Mouse (Mus musculus) kidney, adult 9 months (tissue): ENCODE measurements at regions not wholly inside any gene's neighbourhood (a gene's known extent, or its start where the extent isn't known, plus 50 kb on each side); places are given as distances from the start of the nearest gene placed in this dataset.
"Not testable (repeated sequence)": the region's sequence is repeated elsewhere in the genome, so short reads cannot be mapped to it uniquely, and the experiment has no call there.

Experiments used
- DNase-seq: peaks from one replicate; pipeline ENCODE4 v3.0.0; 2022

DNA sequence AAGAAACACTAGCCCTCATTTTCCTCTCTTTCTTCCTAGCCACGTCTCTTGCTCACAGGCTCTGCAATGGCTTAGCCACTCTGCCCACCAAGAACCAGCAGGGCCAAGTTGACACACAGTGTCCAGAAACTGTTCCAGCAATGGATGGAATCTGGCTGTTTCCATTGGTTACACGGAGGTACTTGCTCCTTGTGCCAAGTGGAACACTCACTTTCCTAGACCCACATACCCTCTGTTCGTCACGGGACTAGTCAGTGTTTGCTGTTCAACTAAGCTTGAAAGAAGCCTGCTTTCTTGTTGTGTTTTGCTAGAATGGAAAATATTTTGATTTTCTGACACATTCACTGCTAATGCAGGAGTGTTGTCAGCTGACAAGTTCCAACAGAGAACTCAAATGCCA, 575.7 kb upstream of the Gulo start:
- no peak for DNase-seq

DNA sequence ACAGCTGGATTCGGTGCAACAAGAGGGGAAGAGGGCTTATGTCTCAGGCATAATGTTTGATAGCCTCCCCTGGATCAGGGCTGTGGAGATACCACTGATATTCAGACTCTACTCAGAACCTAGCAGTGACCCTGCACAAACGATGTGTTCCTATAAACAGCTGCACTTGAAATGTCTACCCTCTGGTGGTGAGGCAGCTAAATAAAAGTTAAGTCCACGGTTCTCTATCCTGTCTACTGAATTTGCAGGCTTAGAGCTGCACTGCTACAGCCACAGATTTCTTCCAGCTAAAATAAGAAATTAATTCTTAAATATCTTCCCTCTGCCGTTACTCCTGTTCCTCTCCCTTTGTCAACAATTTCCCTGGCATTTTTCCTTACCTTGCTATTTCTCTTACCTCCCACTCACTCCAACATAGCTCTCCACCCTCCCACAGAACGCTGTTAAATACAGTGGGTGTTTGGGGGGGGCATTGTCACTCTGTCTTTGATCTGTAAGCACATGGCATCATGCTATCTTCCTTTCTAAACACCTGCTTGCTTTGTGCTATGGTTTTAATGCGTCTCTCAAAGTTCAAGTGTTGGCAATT, 571.0 kb upstream of the Gulo start:
- DNase-seq = no peak

DNA sequence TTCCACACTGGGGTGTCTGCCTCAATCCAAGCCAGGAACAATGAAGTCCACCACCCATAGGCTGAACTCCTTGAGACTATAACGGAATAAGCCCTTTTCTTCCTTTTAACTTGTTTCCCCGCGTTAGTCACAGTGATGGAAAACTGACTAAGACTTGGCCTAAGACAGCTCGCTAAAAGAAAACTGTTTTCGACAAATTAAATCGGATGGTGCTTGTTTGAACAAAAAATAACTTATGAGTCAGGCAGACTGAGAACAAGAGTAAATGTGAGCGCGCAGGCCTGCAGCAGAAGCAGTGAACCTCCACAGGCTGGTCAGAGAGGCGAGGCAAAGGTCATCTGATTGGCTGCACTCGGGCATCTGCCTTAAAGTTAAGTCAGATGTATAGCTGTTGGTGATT, 557.6 kb upstream of the Gulo start:
- no peak for DNase-seq

- DNase-seq = no peak
Measured at GRCm38 (mm10) chr14:66562744-66563143, 553.7 kb upstream of the Gulo start.

- no peak for DNase-seq
Measured at GRCm38 (mm10) chr14:66561715-66562114, 552.7 kb upstream of the Gulo start.

DNA sequence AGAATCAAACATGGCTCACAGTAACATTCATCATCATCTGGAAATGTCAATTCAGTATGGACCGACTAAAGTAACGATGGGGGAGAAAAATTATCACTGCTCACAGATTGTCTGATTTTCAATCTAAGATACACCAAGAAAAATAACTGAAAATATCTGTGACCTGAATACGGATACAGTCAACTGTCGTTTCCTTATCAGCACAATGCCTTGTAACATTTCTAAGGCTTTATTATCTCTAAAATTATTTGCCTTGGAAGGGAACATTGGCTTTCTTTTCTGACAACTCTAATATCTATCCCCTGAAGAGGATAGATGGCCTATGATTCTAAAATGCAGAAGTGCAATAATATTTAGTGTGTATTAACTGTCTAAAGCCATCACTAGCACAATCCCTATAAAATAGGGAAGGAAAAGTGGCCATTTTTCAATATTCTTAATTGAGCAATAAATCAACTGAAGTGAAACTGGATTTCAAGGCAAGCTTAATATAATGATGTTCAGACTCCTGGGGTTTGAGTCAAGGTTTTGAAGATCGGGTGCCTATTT, 552.1 kb upstream of the Gulo start:
- no peak for DNase-seq

DNA sequence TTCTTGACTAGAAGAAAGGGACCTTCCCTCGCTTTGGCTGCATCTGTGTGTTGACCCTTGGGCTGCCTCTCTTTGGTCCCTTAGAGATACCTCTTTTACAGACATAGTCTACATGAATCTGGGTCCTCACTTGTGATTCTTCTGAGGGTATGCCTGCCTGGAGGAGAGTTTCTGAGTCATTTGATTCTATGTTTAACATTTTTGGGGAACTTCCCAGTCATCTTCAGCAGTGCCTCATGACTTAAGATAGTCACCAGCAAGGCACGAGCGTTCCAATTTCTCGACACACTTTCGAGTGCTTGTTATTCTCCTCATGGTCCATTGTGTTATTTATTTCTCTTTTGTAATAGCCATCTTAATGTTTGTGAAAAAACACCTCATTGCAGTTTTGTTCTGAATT, 549.4 kb upstream of the Gulo start:
- DNase-seq = no peak

DNA sequence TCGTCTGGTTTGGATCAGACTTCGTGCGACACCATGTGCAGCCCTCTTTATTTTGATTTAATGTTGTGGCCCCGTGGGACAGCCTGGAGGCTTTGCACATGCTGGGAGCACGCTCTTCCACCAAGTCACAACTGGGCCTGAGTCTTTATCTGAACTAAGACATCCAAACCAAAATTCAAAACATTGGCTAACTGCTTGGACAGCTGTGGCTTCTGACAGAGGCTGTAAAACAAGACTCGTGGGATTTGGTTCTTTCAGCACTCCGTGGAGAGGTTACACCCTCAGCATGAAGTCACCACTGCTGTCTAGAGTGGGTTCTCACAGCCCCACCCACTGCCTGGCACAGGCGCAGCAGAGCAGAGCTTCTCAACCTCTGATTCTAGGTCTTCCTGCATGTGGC, 548.6 kb upstream of the Gulo start:
- peak; percentile 8 for DNase-seq

DNA sequence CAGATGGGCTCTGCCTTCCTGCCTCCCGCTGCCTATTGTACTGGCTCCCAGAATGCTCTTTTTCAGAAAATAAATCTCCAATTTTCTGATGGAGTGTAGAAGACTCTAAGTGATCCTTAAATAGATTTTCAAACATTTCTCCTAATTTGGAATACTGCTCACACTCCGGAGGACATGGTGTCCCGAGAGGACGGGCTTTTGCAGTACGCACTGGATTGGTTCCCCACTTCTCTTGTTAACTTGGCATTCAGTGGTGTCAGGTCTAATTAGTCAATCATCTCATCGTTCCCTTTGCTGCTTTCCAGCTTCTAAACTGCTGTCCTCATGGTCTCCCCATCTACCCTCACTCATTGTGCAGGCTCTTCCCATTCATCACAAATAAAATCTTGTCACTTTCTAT, 529.5 kb upstream of the Gulo start:
- no peak for DNase-seq

DNA sequence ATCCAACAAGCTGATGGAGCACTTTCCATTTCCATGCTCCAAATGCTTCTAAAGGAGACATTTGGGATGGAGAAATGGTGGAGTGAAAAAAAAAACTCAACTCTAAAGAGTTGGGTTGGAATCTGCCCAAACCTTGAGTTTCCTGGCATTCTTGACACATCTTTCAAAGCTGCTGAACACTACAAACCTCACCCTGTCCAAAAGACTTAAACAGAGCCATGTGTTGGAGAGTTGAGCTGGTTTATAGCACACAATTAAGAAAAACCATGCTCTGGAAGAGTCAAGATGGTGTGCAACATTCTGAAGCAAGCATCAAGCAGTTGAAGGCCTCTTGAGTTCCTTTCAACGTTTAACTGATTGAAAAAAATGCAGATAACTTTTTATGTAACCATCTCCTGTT, 525.7 kb upstream of the Gulo start:
- no peak for DNase-seq

- DNase-seq = no peak
Measured at GRCm38 (mm10) chr14:66528135-66528534, 519.1 kb upstream of the Gulo start.

DNA sequence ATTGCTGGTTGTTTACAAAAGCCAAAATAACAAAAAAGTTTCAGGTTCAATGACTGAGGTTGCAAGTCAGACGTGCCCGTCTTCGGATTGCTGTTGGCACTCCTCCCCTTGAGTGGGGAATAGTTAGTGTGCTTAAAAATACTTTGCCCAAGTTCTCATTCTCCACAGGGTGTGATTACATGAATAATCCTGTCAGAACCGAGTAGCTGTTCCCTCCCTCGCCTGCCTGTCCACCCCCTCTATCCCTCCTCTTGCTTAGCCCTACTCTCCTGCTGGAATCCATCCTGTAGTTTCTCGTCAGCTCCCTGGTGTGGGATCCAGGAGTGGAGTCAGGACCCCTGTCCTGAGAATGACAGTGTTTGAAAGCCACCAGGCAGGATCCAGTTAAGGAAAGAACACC, 518.1 kb upstream of the Gulo start:
- no peak for DNase-seq

- no peak for DNase-seq
Measured at GRCm38 (mm10) chr14:66522856-66523400, 513.9 kb upstream of the Gulo start.

DNA sequence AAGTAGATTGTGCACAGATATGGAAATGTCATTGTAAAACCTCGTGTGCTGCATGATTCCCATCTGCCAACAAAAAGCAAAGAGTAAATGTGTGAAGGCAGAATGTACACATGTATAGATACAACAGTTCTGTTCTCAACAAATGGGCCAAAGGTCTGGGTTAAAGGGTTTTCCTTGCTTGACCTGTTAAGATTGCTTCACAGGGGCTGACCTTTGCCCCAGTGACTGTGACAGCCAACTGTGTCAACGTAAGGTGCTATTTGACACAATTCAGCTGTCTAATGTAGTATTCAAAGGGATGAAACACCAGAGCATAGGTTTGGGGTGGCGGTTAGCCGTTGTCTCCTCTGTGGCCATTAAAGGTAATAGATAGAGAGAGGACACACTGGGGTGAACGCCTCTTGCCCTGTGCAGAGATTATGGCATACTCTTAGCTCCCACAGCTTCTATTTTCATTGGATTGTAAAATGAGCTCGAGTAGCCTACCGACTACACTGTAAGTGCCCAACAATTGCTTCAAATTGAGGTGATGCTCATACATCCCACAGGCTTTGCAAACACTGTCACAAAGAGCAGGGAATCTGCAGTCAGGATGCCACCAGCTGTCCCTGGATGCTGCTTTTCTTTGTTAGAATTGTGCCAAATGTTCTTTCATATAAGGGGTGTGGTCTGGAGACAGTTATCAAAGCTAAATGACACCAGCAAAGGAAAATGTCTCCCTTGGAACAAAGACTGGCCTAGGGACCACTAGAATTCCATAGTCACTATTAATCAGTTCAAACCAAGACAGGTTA, 513.0 kb upstream of the Gulo start:
- DNase-seq = peak; percentile 17

DNA sequence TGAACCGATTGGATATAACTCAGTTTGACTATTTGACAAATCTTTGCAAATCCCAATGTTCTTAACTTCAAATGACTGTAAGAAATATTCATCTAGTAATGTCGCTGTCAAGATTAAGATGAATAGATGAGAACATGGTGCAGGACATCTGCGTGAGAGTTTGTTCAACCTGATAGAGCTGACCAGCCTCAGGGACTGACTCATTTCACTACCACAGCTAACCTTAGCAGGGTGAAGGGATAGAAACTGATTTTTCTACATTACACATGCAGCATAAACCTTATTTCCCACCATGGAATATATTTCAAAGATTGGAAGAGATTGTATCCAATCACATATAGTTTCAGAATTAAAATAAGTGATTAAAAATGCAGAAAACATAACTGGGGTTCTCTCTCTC, 507.8 kb upstream of the Gulo start:
- no peak for DNase-seq

GRCm38 (mm10) chr14:66510750-66511149, 501.7 kb upstream of the Gulo start:
- DNase-seq = no peak

GRCm38 (mm10) chr14:66510218-66510617, 501.2 kb upstream of the Gulo start:
- no peak for DNase-seq

GRCm38 (mm10) chr14:66509706-66510105, 500.7 kb upstream of the Gulo start:
- DNase-seq = no peak

- no peak for DNase-seq
Measured at GRCm38 (mm10) chr14:66501995-66502394, 493.0 kb upstream of the Gulo start.

GRCm38 (mm10) chr14:66499896-66500295, 490.9 kb upstream of the Gulo start:
- DNase-seq = peak; percentile 69

DNA sequence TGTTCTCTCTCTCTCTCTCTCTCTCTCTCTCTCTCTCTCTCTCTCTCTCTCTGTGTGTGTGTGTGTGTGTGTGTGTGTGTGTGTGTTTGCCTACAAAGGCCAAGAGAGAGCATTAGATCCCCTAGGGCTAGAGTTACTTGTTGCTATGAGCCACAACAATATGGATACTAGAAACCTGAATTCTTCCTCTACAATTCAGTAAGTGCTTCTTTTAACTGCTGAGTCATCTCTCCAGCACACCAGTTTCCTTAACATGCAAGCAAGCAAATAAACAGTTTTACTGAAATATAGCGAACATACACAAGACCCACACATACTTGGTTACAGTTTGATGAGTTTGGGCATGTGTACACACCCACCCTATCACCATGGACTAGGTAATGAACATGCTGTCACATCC, 486.1 kb upstream of the Gulo start:
- DNase-seq = no peak

DNA sequence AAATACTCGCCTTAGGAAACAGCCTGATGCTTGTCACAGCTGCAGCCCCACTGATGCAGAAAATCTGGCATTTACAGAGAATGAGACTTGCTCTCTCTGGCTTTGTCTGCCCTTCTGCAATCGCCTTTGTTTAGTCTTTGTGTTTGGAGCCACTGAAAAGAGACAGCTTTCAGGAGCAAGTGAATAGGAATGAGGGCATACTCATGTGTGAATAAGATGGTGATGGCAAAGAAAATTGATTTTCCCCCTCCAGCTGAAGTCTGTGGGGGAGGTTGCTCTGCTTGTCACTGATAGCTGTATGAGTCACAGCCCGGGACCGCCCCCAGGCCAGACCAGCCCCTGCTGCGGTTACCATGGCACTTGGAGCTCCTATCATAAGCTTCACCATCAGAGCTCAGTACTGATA, 485.5 kb upstream of the Gulo start:
- DNase-seq = no peak

GRCm38 (mm10) chr14:66493691-66494121, 484.7 kb upstream of the Gulo start:
- DNase-seq = no peak

- DNase-seq = not testable (repeated sequence)
Measured at GRCm38 (mm10) chr14:66484751-66485150, 475.7 kb upstream of the Gulo start.
